Mouse (Mus musculus) left cerebral cortex, adult 2 months (tissue): ENCODE results near the gene Ubl4a. TPM values are rescaled to one million over a fixed set of nuclear protein-coding genes. Genes with fewer than 3 reads are reported as not detected.

Source experiments
- DNase-seq, 2 experiments: peaks; one replicate each; pipeline ENCODE4 v3.0.0; 2021 to 2022; ENCODE audit warnings: low spot score in 2 of 2, mixed read lengths in 1 of 2; ENCODE audit errors: extremely low spot score in 1 of 2
- H3K27ac ChIP-seq: fragments of 200-600 bp; 2 replicates; pipeline ENCODE4 v1.8.1; 2022
- H3K4me3 ChIP-seq: fragments of 200-600 bp; 2 replicates; pipeline ENCODE4 v1.8.1; 2022
- CTCF ChIP-seq: fragments of 200-600 bp; IDR thresholded peaks from 2 replicates; pipeline ENCODE4 v1.8.1; 2022; ENCODE audit warnings: antibody characterized with exemption, mild to moderate bottlenecking, moderate library complexity
- intact Hi-C: fragments of 180-260 bp; cut with DNase I; formaldehyde crosslinking; loops from one replicate; pipeline ENCODE4 v1.15.1; 2025
- microRNA-seq, 2 experiments: library from miRNA; unstranded; fragments of <30 nt; microRNA quantifications; one replicate each; pipeline ENCODE4 v1.2.0; 2021
- total RNA-seq, 2 experiments: library from RNA; stranded (reverse); gene quantifications; 2 replicates each; pipeline ENCODE4 v1.2.3; 2021

Gene Ubl4a
- total RNA-seq, 2 experiments from 2014 or later, result 65.7 to 71.5 TPM

- Histone ChIP-seq H3K4me3 (peak within 1 kb of the TSS; percentile 45), H3K27ac (peak within 1 kb of the TSS; percentile 56)
- TF ChIP-seq CTCF, result no peak
- peak; percentile 77 to 79 for DNase-seq
- intact Hi-C loops, result no loop called here
Observed at GRCm38 (mm10) chrX:74353467-74353770, 19.6 kb downstream of the Ubl4a start, which contains the start of gene Lage3. TSS of gene Lage3 (minus strand) at chrX:74353618.

DNA sequence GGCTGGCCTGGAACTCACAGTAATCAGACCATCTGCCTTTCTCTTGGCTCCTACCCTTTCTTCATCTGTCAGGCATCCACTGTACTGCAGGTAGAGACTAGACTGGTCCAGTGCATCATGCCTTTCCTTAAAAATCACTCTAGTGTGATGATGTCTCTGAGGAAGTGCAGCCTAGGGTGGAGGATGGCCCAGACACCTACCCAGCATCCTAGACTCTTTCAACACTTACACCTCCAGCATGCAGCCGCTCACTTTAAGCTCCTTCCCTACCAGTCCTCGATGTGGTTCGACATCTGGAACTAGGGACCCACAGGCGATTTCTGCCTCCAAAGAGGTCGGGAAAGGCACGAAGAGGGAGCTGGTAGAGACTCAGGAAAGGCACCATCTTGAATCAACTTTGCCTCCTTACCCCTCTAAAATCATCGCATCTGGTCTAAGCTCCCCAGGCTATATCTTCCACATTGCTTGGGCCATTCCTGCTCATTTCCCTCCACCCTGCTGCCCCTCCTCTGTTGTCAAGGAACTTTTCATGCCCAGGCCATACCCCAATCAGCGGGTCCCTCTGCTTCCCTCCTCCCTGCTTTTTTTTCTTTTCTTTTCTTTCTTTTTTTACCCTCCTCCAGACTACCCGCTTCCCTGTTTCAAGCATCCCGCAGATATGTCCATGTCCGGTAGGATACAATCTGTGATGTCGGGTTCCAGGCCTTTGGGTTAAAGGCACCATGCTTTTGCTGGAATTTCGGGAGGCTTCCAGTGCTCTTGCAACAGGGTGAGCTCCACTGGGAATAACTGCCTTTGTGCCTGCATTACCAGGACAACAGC, 20.2 kb downstream of the Ubl4a start:
- Histone ChIP-seq H3K27ac (peak overlapping the region; percentile 56), H3K4me3 (peak overlapping the region; percentile 45)
- TF ChIP-seq CTCF, result no peak
- DNase-seq, result no peak
- intact Hi-C loops, result no loop called here

- DNase-seq, result no peak
- no peak for TF ChIP-seq CTCF
- intact Hi-C loops, result no loop called here
- Histone ChIP-seq H3K27ac (no peak overlapping the region), H3K4me3 (no peak overlapping the region)
Observed at GRCm38 (mm10) chrX:74330166-74330930, 42.7 kb downstream of the Ubl4a start.

GRCm38 (mm10) chrX:74329215-74329671, 43.8 kb downstream of the Ubl4a start:
- no peak for TF ChIP-seq CTCF
- intact Hi-C loops, result loop anchor here (2.0 kb wide), 1 partner anchor 20 kb away; no protein-coding TSS in a partner anchor
- Histone ChIP-seq H3K27ac (peak overlapping the region; percentile 89), H3K4me3 (peak overlapping the region; percentile 58)
- DNase-seq, result no peak

DNA sequence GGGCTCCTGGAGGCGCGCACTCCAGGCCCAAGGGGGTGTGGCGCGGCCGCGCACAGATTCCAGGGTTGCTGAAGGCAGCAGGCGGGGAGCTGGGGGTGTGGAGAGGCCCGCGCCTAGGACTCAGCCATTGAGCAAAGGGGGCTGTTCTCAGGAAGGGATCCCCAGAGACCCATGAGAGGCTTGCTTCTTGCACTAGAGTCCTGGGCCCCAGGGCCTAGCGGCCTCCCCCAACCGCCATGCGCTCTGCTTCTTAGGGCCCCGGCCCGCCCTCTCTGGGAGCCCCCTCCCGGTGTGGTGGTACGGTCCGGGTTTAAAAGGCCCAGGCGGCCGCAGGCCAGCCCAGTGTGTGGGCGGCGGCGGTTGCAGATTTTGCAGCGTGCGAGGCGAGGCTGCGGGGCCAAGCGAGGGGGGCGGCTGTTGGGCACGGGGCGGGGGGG, 44.3 kb downstream of the Ubl4a start, which contains the start of gene Plxna3:
Gene Plxna3, plus strand, starts transcription at position 342 of the 437 bp plus-strand sequence.
- Histone ChIP-seq H3K27ac (peak within 1 kb of the TSS; percentile 89), H3K4me3 (peak within 1 kb of the TSS; percentile 58)
- intact Hi-C loops, result loop anchor here (2.0 kb wide), 1 partner anchor 20 kb away; no protein-coding TSS in a partner anchor
- TF ChIP-seq CTCF, result no peak
- DNase-seq, result peak; percentile 33 to 50

Small RNAs within 50 kb of the gene (microRNA-seq; reads per million reads assigned to microRNA genes)
- 0 reads per million in 2 experiments for gene Mir7092

Other genes starting within 250 kb of the Ubl4a start
- gene Opn1mw, start 245.8 kb downstream of the Ubl4a start, total RNA-seq, result 1 to 10 TPM in 1 of 2 experiments, under 1 TPM in 1; 0.66 to 1.6 TPM
- gene Mecp2, start 237.9 kb downstream of the Ubl4a start, total RNA-seq, result 10 to 100 TPM; 85.0 to 89.3 TPM
- not detected for gene Tex28, start 205.4 kb downstream of the Ubl4a start, total RNA-seq
- not detected for gene Tktl1, start 196.0 kb downstream of the Ubl4a start, total RNA-seq
- 10 to 100 TPM; 66.7 to 68.9 TPM for gene Flna, start 123.4 kb downstream of the Ubl4a start, total RNA-seq
- gene Emd, start 118.5 kb downstream of the Ubl4a start, total RNA-seq, result 10 to 100 TPM; 36.0 to 37.7 TPM
- 100 to 1,000 TPM; 151 to 163 TPM for gene Rpl10, start 102.4 kb downstream of the Ubl4a start, total RNA-seq
- 10 to 100 TPM; 60.9 to 64.9 TPM for gene Taz, start 91.3 kb downstream of the Ubl4a start, total RNA-seq
- 1 to 10 TPM; 2.2 to 2.9 TPM for gene Dnase1l1, start 90.9 kb downstream of the Ubl4a start, total RNA-seq
- gene Atp6ap1, start 76.1 kb downstream of the Ubl4a start, total RNA-seq, result 100 to 1,000 TPM; 320 to 341 TPM
- 100 to 1,000 TPM; 596 to 607 TPM for gene Gdi1, start 68.2 kb downstream of the Ubl4a start, total RNA-seq
- 10 to 100 TPM; 25.7 to 31.7 TPM for gene Fam50a, start 60.2 kb downstream of the Ubl4a start, total RNA-seq
- gene Plxna3, start 44.2 kb downstream of the Ubl4a start, total RNA-seq, result 10 to 100 TPM; 27.1 to 30.2 TPM
- gene Lage3, start 19.6 kb downstream of the Ubl4a start, total RNA-seq, result 10 to 100 TPM; 22.3 to 23.5 TPM
- gene Slc10a3, start 131 bp upstream of the Ubl4a start, total RNA-seq, result 1 to 10 TPM; 3.1 to 3.9 TPM
- gene Fam3a, start 20.1 kb upstream of the Ubl4a start, total RNA-seq, result 10 to 100 TPM; 15.7 to 20.9 TPM
- gene Ikbkg, start 20.1 kb upstream of the Ubl4a start, total RNA-seq, result 10 to 100 TPM; 44.8 to 47.6 TPM
- gene G6pdx, start 56.0 kb upstream of the Ubl4a start, total RNA-seq, result 10 to 100 TPM; 28.2 to 28.4 TPM
- not detected for gene Gm6880, start 108.2 kb upstream of the Ubl4a start, total RNA-seq
- not detected for gene Olfr1326-ps1, start 201.7 kb upstream of the Ubl4a start, total RNA-seq
- gene Olfr1325, start 219.5 kb upstream of the Ubl4a start, total RNA-seq, result not detected